Mouse (Mus musculus) small intestine, adult 2 months (tissue): ENCODE data around the gene Fam234a.

ENCODE experiments used
- CTCF ChIP-seq: fragments of 200-500 bp; IDR thresholded peaks from 2 replicates; pipeline ENCODE4 v1.5.1; 2012; ENCODE audit warnings: low read depth, mild to moderate bottlenecking, control low read depth, inconsistent platforms, low read length, moderate library complexity, mixed read lengths; ENCODE audit not compliant: insufficient replicate concordance, insufficient read length; ENCODE audit errors: extremely low read depth
- POLR2A ChIP-seq: fragments of 200-500 bp; IDR thresholded peaks from 2 replicates; pipeline ENCODE4 v1.6.1; 2012; ENCODE audit warnings: low read depth, mild to moderate bottlenecking, control low read depth, inconsistent platforms, low read length, moderate library complexity

- no peak for TF ChIP-seq CTCF
- no peak for TF ChIP-seq POLR2A
Observed at GRCm38 (mm10) chr17:26268851-26269250, 24.8 kb upstream of the Fam234a start.
